Mouse (Mus musculus) cerebellum, postnatal 10 days (tissue): ENCODE results near the gene Dcun1d4.

Source experiments
- DNase-seq, 2 experiments: peaks; one replicate each; pipeline ENCODE4 v3.0.0; 2021; ENCODE audit warnings: mixed read lengths in 2 of 2

Dcun1d4 gene

GRCm38 (mm10) chr5:73599991-73600390 lies 119.2 kb downstream of the Dcun1d4 start:
- DNase-seq: no peak

- DNase-seq: peak; percentile 45 to 48
Observed at GRCm38 (mm10) chr5:73601361-73601763, 120.6 kb downstream of the Dcun1d4 start.

- DNase-seq: no peak
Observed at GRCm38 (mm10) chr5:73602865-73603264, 122.1 kb downstream of the Dcun1d4 start.

- DNase-seq: no peak
Observed at GRCm38 (mm10) chr5:73604542-73604941, 123.7 kb downstream of the Dcun1d4 start.

- no peak for DNase-seq
Observed at GRCm38 (mm10) chr5:73604964-73605363, 124.2 kb downstream of the Dcun1d4 start.
